Mouse (Mus musculus): ENCODE measurements around the gene Glb1. TPM values are rescaled to one million over a fixed set of nuclear protein-coding genes. Genes with fewer than 3 reads are reported as not detected.

Gene Glb1
- total RNA-seq, 1 experiment: 36.0 TPM

DNA sequence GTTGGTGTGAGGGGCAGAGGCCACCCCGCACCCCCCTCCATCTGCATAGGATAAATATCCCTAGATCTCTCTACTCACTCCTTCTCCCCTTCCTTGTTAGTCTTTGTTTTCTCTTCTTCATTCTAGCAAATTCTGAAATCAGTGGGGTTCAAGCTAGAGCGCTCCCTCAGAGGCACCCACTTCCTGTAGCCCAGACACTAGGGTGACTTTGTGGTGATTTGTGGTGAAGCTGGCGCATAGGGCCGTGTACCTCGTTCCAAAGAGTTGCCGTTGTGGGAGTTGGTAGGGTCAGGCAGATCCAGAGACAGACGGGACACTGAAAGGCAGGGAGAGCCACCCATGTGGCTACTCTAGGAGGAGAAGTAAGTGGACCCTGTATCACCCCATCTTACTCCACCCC, 61.7 kb downstream of the Glb1 start:
- TF ChIP-seq CHD2 (IDR thresholded peaks at IDR 0.05; ENCODE audit: low read depth, low read length) (no peak), ZNF384 (IDR thresholded peaks at IDR 0.05; ENCODE audit: low read depth, low read length) (no peak), ZC3H11A (IDR thresholded peaks at IDR 0.05; ENCODE audit: borderline replicate concordance, low read depth, low read length) (no peak)
- no peak for DNase-seq (ENCODE audit: low read depth, low spot score)
- Histone ChIP-seq H3K9ac (ENCODE audit: insufficient read depth, low read depth, low read length, poor library complexity, severe bottlenecking) (no peak overlapping the region), H3K27ac (ENCODE audit: insufficient read depth, low read depth, low read length, poor library complexity, severe bottlenecking) (no peak overlapping the region), H3K4me3 (ENCODE audit: insufficient read depth in 1 of 2, low read depth in 1 of 2, low read length in 2 of 2, poor library complexity in 1 of 2, severe bottlenecking in 1 of 2) (no peak overlapping the region), H3K4me1 (ENCODE audit: control insufficient read depth in 2 of 2, insufficient read depth in 2 of 2, low read length in 2 of 2, poor library complexity in 1 of 2) (no peaks in the 10 kb centered on the region), H3K9me3 (ENCODE audit: control insufficient read depth, insufficient read depth, low read depth, low read length) (no peaks in the 10 kb centered on the region), H3K36me3 (ENCODE audit: control insufficient read depth, insufficient read depth, low read length, poor library complexity, severe bottlenecking) (peaks cover 21% of the 10 kb centered on the region)
- in situ Hi-C loops (cut with MboI; ENCODE audit: low sequenced_read_pairs in 2 of 2, unreplicated experiment in 2 of 2): no loop called here

DNA sequence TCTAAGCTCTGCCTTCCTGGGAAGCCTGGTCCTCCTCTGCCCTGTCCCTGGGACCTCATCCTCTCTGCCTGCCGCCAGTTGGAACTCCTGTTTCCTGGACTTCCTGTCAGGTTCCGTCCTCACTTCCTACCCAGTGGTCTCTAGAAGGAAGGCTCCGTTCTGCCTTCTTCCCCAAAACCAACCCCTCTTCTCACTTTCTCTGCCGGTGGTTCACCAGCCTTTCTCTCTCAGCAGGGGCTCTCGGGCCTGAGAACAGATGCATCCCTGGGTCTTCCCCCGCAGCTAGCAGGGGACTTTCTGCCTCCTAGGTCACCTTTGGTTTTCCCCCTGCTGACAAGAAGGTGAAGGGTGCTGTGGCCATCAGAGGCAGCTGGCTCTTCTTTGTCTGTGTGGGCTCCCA, 64.6 kb downstream of the Glb1 start:
- Histone ChIP-seq H3K9me3 (ENCODE audit: control insufficient read depth, insufficient read depth, low read depth, low read length) (no peaks in the 10 kb centered on the region), H3K36me3 (ENCODE audit: control insufficient read depth, insufficient read depth, low read length, poor library complexity, severe bottlenecking) (peaks cover 17% of the 10 kb centered on the region), H3K4me3 (ENCODE audit: insufficient read depth in 1 of 2, low read depth in 1 of 2, low read length in 2 of 2, poor library complexity in 1 of 2, severe bottlenecking in 1 of 2) (no peak overlapping the region), H3K4me1 (ENCODE audit: control insufficient read depth in 2 of 2, insufficient read depth in 2 of 2, low read length in 2 of 2, poor library complexity in 1 of 2) (no peaks in the 10 kb centered on the region), H3K9ac (ENCODE audit: insufficient read depth, low read depth, low read length, poor library complexity, severe bottlenecking) (no peak overlapping the region), H3K27ac (ENCODE audit: insufficient read depth, low read depth, low read length, poor library complexity, severe bottlenecking) (no peak overlapping the region)
- in situ Hi-C loops (cut with MboI; ENCODE audit: low sequenced_read_pairs in 2 of 2, unreplicated experiment in 2 of 2): no loop called here
- no peak for DNase-seq (ENCODE audit: low read depth, low spot score)
- no peak for TF ChIP-seq MAFK (IDR thresholded peaks at IDR 0.05; ENCODE audit: insufficient read depth, low read depth, low read length)
- TF ChIP-seq ZNF384 (IDR thresholded peaks at IDR 0.05; ENCODE audit: low read depth, low read length): no peak
- no peak for TF ChIP-seq CHD2 (IDR thresholded peaks at IDR 0.05; ENCODE audit: low read depth, low read length)
- no peak for TF ChIP-seq HCFC1 (IDR thresholded peaks at IDR 0.05; ENCODE audit: borderline replicate concordance, insufficient read depth, low read length)
- no peak for TF ChIP-seq ZC3H11A (IDR thresholded peaks at IDR 0.05; ENCODE audit: borderline replicate concordance, low read depth, low read length)

DNA sequence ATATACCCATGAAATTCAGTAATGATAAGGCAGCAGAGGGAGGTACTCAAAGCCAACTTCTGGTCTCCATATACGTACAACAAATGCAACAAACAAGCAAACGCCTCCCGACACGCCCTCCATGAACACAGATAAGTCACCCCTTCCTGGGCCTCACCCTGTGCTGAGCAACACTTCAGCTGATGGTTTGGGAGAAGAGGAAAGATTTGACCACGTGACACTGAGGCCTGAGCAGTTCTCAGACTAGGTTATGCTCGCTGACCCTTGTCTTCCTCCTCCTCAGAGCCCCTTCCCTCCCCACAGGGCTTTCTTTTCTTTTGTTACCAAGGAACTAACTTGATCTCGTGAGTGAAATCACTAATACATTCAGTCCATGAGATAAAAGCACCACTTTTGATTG, 66.0 kb downstream of the Glb1 start:
- no peak overlapping the region for H3K27ac ChIP-seq (ENCODE audit: insufficient read depth, low read depth, low read length, poor library complexity, severe bottlenecking)
- in situ Hi-C loops (cut with MboI; ENCODE audit: low sequenced_read_pairs in 2 of 2, unreplicated experiment in 2 of 2): no loop called here
- TF ChIP-seq ZNF384 (IDR thresholded peaks at IDR 0.05; ENCODE audit: low read depth, low read length) (no peak), HCFC1 (IDR thresholded peaks at IDR 0.05; ENCODE audit: borderline replicate concordance, insufficient read depth, low read length) (no peak), CHD2 (IDR thresholded peaks at IDR 0.05; ENCODE audit: low read depth, low read length) (no peak), ZC3H11A (IDR thresholded peaks at IDR 0.05; ENCODE audit: borderline replicate concordance, low read depth, low read length) (no peak), MAFK (IDR thresholded peaks at IDR 0.05; ENCODE audit: insufficient read depth, low read depth, low read length) (no peak)

DNA sequence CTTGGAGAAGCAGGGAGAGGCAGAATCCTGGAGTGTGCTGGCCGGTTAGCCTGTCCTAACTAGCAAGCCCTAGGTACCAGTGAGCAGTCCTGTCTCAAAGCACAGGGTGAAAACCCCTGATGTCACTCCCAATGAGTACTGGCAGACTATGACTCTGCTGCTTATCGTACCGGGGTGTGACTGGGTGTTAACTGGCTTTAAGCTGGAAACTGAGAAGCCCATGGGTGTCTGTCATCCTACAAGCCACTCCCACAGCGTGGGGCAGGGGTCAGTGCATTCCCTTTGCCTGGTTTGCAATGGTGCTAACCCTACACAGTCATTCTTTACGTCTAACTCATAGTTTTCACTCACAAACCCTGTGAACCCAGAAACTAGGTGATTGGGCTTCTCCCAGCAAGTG, 67.3 kb downstream of the Glb1 start:
- TF ChIP-seq MAFK (IDR thresholded peaks at IDR 0.05; ENCODE audit: insufficient read depth, low read depth, low read length): no peak
- no peak for TF ChIP-seq ZC3H11A (IDR thresholded peaks at IDR 0.05; ENCODE audit: borderline replicate concordance, low read depth, low read length)
- no peak for TF ChIP-seq ZNF384 (IDR thresholded peaks at IDR 0.05; ENCODE audit: low read depth, low read length)
- TF ChIP-seq HCFC1 (IDR thresholded peaks at IDR 0.05; ENCODE audit: borderline replicate concordance, insufficient read depth, low read length): no peak
- no peak for TF ChIP-seq CHD2 (IDR thresholded peaks at IDR 0.05; ENCODE audit: low read depth, low read length)
- H3K9ac ChIP-seq (ENCODE audit: insufficient read depth, low read depth, low read length, poor library complexity, severe bottlenecking): no peak overlapping the region
- no peaks in the 10 kb centered on the region for H3K9me3 ChIP-seq (ENCODE audit: control insufficient read depth, insufficient read depth, low read depth, low read length)
- peaks cover 17% of the 10 kb centered on the region for H3K36me3 ChIP-seq (ENCODE audit: control insufficient read depth, insufficient read depth, low read length, poor library complexity, severe bottlenecking)
- H3K4me1 ChIP-seq (ENCODE audit: control insufficient read depth in 2 of 2, insufficient read depth in 2 of 2, low read length in 2 of 2, poor library complexity in 1 of 2): peaks cover 0 to 3% of the 10 kb centered on the region in 2 experiments; a peak in 1 of 4 replicates
- H3K27ac ChIP-seq (ENCODE audit: insufficient read depth, low read depth, low read length, poor library complexity, severe bottlenecking): no peak overlapping the region
- no peak for DNase-seq (ENCODE audit: low read depth, low spot score)
- in situ Hi-C loops (cut with MboI; ENCODE audit: low sequenced_read_pairs in 2 of 2, unreplicated experiment in 2 of 2): no loop called here
- H3K4me3 ChIP-seq (ENCODE audit: insufficient read depth in 1 of 2, low read depth in 1 of 2, low read length in 2 of 2, poor library complexity in 1 of 2, severe bottlenecking in 1 of 2): no peak overlapping the region

More for the DNA sequence above, 66.0 kb downstream of the Glb1 start:
- H3K9ac ChIP-seq (ENCODE audit: insufficient read depth, low read depth, low read length, poor library complexity, severe bottlenecking): no peak overlapping the region
- DNase-seq (ENCODE audit: low read depth, low spot score): no peak
- no peaks in the 10 kb centered on the region for H3K9me3 ChIP-seq (ENCODE audit: control insufficient read depth, insufficient read depth, low read depth, low read length)
- no peaks in the 10 kb centered on the region for H3K4me1 ChIP-seq (ENCODE audit: control insufficient read depth in 2 of 2, insufficient read depth in 2 of 2, low read length in 2 of 2, poor library complexity in 1 of 2)
- H3K4me3 ChIP-seq (ENCODE audit: insufficient read depth in 1 of 2, low read depth in 1 of 2, low read length in 2 of 2, poor library complexity in 1 of 2, severe bottlenecking in 1 of 2): no peak overlapping the region
- H3K36me3 ChIP-seq (ENCODE audit: control insufficient read depth, insufficient read depth, low read length, poor library complexity, severe bottlenecking): peaks cover 17% of the 10 kb centered on the region

DNA sequence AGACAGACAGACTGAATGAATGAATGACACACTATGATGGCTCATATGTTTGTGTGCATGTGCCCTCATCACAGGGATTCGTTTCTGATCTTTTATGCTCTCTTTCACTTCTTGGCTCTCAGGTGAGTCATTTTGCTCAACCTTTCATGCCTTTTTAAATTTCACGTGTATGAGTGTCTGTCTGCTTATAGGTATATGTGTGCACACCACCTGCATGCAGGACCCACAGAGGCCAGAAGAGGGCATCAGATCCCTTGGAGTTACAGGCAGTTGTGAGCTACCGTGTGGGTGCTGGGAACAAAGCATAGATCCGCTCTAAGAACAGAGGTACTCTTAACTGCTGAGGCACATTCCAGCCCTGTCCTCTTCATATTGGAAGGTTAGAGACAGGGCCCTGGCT, 67.8 kb downstream of the Glb1 start:
- Histone ChIP-seq H3K9me3 (ENCODE audit: control insufficient read depth, insufficient read depth, low read depth, low read length) (no peaks in the 10 kb centered on the region), H3K4me1 (ENCODE audit: control insufficient read depth in 2 of 2, insufficient read depth in 2 of 2, low read length in 2 of 2, poor library complexity in 1 of 2) (peaks cover 0 to 3% of the 10 kb centered on the region in 2 experiments; a peak in 1 of 4 replicates), H3K4me3 (ENCODE audit: insufficient read depth in 1 of 2, low read depth in 1 of 2, low read length in 2 of 2, poor library complexity in 1 of 2, severe bottlenecking in 1 of 2) (no peak overlapping the region), H3K27ac (ENCODE audit: insufficient read depth, low read depth, low read length, poor library complexity, severe bottlenecking) (no peak overlapping the region), H3K36me3 (ENCODE audit: control insufficient read depth, insufficient read depth, low read length, poor library complexity, severe bottlenecking) (peaks cover 17% of the 10 kb centered on the region), H3K9ac (ENCODE audit: insufficient read depth, low read depth, low read length, poor library complexity, severe bottlenecking) (no peak overlapping the region)
- no peak for DNase-seq (ENCODE audit: low read depth, low spot score)
- in situ Hi-C loops (cut with MboI; ENCODE audit: low sequenced_read_pairs in 2 of 2, unreplicated experiment in 2 of 2): no loop called here
- TF ChIP-seq ZC3H11A (IDR thresholded peaks at IDR 0.05; ENCODE audit: borderline replicate concordance, low read depth, low read length) (no peak), CHD2 (IDR thresholded peaks at IDR 0.05; ENCODE audit: low read depth, low read length) (no peak), MAFK (IDR thresholded peaks at IDR 0.05; ENCODE audit: insufficient read depth, low read depth, low read length) (no peak), HCFC1 (IDR thresholded peaks at IDR 0.05; ENCODE audit: borderline replicate concordance, insufficient read depth, low read length) (no peak), ZNF384 (IDR thresholded peaks at IDR 0.05; ENCODE audit: low read depth, low read length) (no peak)

Data from ES-E14 (cell line).